Mouse (Mus musculus): ENCODE measurements around the gene Gm17416.

Gm17416 gene

GRCm38 (mm10) chr2:152601275-152601960 lies 32.3 kb downstream of the Gm17416 start:
- no peak for DNase-seq (ENCODE audit: extremely low read depth, low read depth, low spot score)

- no peak for DNase-seq (ENCODE audit: extremely low read depth, low read depth, low spot score)
Measured at GRCm38 (mm10) chr2:152604057-152604456, 34.9 kb downstream of the Gm17416 start, which contains the start of gene Defb36. Defb36 (plus strand) TSS chr2:152604327.

- no peak for DNase-seq (ENCODE audit: extremely low read depth, low read depth, low spot score)
Measured at GRCm38 (mm10) chr2:152607746-152608145, 38.6 kb downstream of the Gm17416 start.

GRCm38 (mm10) chr2:152608719-152609118 lies 39.6 kb downstream of the Gm17416 start:
- DNase-seq (ENCODE audit: extremely low read depth, low read depth, low spot score): no peak

- DNase-seq (ENCODE audit: extremely low read depth, low read depth, low spot score): no peak
Measured at GRCm38 (mm10) chr2:152612193-152612592, 43.1 kb downstream of the Gm17416 start.

- no peak for DNase-seq (ENCODE audit: extremely low read depth, low read depth, low spot score)
Measured at GRCm38 (mm10) chr2:152615563-152615962, 46.4 kb downstream of the Gm17416 start.

- no peak for DNase-seq (ENCODE audit: extremely low read depth, low read depth, low spot score)
Measured at GRCm38 (mm10) chr2:152616470-152616869, 47.3 kb downstream of the Gm17416 start.

GRCm38 (mm10) chr2:152617374-152617773 lies 48.2 kb downstream of the Gm17416 start:
- DNase-seq (ENCODE audit: extremely low read depth, low read depth, low spot score): no peak
